Mouse (Mus musculus) c-Kit-negative CD71-positive TER-119-positive erythroid progenitor cells, embryonic 14.5 days (primary cell): ENCODE measurements around the gene 5430419D17Rik.

Source experiments
- DNase-seq: peaks from one replicate; pipeline ENCODE4 v3.0.0-alpha.2; 2013; ENCODE audit warnings: low read depth, low spot score

5430419D17Rik gene

DNA sequence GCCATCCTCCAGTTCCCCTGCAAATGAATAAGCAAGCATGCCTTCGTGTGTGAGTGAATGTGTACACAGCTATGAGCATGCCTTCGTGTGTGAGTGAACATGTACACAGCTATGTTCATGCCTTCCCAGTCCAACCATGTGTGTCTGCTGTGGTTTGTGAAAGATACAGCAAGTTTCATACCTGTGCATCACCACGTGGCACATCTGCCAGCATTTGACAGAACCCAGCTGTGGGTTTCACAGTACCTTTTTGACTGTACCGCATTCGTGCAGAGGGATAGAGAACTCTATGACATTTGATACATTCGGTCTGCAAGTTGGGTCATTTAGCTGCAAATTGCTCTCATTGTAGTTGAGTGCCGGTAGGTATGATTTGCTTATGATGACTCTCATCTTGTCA, 140.3 kb downstream of the 5430419D17Rik start:
- DNase-seq = no peak

DNA sequence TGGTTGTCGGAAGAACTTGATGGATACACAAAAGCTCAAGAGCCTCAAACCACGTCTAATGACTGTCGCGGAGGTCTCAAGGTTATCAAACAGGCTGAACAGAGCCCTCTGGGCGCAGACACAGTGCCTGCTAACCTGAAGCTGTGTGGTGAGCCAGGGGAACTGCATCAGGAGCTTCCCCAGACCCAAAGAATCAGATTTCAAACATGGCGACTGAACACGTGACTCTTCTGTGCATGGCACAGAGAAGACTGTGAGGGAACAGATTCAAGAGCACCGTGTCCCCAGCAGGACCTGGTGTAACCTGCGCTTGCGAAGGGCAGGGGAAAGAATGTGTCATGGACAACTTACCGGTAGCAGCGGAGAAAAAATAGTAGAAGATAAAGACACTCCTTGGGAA, 143.4 kb downstream of the 5430419D17Rik start:
- no peak for DNase-seq

DNA sequence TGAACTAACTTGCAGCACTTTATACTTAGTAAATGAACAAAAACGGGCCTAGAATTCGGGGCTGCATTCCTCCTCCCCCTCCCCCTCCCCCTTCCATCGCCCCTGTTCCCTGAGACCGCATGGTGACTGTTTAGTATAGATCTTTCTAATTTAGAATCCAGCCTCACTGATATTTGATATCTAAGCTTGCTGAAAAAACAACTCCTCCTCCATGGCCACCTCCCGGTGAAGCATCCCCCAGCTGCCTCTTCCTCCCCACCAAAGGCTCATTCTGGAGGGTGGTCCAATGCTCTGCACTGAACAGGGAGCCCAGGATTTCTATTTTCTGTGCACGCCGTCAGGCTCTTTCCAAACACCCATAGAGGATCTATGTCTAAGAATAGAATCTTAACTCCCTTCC, 144.1 kb downstream of the 5430419D17Rik start:
- no peak for DNase-seq

DNA sequence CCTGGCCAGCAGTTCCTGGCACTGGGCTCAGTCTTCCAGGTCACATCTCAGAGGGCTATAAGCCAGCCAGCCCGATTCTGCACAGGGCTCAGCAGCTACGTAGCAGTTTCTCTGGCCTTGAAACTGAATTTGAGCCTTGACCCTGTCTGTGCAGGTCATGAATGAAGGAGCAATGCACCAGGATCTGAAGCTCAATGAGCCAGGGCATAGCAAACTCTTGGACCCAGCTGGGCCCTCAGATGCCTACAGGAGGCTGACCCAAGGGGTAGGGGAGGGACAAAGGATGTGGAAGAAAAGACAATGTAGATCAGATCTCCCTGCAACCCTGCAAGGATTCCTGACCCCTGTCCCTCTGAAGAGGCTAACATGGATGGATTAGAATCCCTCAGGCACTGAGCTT, 148.0 kb downstream of the 5430419D17Rik start, which contains the start of gene Cuzd1:
Gene Cuzd1 (minus strand): TSS at position 101 of the 400 bp plus-strand sequence.
- DNase-seq = no peak

DNA sequence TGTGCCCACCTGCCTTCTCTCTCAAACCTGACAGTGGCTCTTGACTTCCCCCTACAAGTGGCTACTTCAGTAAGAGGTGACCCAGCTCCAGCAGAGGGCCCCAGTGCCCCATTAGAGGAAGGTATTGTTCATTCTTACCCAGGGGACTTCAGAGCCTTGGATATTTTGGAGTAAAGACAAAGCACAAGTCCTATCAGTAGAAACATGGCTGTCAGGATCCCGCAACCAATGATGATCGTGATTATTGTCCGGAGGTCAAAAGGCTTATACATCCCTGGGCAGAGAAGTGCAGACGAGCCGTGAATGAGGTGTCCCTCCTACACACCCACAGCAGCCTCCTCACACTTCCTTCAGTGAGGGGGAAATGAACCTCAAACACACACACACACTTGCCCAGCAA, 152.9 kb downstream of the 5430419D17Rik start:
- no peak for DNase-seq

DNA sequence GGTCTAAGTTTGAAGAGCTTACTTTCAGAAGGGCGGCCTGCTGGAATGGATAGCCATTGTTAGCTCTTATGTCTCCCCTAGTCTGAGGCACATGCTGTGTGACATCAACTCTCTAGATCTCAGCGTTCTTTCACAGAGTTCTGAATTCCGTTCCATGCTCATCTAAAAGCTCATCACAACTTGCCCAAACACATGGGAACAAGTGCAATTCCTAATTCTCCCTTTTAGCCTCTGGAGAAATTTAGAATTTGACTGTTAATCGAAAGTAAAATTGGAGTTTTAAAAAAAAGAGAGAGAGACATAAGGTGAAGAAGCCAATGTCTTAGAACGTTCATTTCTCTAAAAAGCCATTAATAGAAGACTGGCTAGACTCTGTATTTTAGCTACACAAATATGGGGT, 155.2 kb downstream of the 5430419D17Rik start, which contains the start of gene Fam24b:
Gene Fam24b (minus strand): TSS at position 101 of the 400 bp plus-strand sequence.
- DNase-seq = no peak

DNA sequence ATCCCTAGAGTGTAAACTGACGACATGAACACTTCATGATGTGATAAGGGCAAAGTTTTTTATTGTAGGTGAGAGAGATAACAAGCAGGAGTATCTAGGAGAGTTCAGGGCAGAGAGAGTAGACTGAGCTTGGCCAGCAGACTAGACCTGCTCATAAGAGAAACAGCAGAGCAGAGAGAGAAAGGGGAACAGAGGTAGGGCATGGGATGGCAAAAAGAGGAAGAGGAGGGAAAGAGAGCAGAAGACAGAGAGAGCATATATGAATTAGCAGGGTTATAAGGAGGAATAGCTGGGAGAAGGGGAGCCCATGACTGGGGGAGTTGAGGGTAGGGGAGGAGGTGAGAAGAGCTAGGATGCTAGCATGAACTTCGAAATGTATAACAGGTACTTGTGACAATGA, 157.5 kb downstream of the 5430419D17Rik start:
- DNase-seq = no peak

DNA sequence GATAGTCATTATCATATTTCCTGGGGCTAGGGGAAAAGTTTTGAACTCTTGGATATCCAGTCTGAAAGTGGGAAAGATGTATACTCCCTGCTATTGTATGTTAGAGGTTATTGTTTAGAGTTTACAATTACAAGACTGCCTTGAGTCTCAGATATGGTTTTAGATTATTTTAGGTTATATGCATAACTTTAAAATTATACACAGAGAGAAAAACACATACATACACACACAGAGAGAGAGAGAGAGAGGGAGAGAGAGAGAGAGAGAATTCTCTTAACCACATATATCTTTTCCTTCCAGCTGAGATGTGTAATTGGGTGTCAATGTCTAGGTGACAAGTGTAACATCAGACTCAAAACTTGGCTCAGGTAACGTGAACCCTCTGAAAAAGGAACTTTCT, 159.4 kb downstream of the 5430419D17Rik start, which contains the start of gene Fam24a:
Gene Fam24a (plus strand): TSS at position 301 of the 400 bp plus-strand sequence.
- no peak for DNase-seq

DNA sequence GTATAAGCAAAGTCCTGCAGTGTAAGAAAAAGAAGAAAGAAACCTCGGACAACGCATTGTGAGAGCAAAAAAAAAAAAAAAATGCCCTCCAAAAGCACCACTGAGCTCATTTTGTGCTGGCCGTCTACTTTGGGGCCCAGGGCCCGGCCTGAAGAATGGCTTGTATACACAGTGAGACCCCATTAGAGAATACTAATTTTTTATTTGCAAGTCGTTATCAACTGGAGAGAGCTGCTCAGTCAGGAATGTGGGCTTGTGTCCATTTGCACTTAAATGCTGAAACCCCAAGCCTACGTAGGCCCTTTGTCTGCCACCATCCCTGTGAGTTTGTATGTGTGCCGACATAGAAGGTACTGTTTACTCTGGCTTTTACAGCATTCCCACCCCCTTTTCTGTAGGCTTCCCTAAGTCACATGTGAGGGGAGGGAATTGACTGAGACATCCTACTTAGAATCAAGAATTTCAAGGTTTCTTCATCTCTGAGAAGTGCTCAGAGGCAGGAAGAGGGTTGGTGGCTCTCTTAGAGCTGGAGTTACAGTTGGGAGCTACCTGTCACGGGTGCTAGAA, 163.4 kb downstream of the 5430419D17Rik start:
- DNase-seq = no peak

DNA sequence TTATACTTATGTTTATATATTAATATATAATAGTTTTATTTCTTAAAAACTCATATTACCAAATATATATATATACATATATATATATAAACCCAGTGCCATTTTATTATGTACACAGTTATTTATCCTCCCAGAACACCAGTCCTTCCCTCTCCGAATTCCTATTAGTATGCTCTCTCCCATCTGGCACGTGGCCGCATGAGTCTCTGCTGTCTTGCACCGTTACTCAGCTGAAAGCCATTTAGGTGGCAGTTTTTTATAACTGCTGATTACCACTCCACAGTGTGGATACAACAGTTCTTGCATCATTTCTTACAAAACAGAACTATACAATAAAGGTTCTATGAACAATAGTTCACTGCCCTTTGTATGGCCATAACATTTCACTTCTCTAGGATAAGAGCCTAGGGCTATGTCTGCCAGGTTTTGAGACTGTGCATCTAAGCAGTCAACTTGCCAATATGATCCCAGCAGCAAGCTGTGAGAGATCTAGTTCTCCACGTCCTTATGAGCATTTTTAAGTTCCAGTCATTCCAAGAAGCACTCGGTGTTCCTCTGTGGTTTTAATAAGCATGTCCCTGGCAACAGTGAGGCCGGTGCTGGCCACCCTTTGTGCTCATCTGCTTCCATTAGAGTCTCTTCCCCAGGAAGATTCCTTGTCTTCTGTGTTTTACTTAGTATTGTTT, 171.8 kb downstream of the 5430419D17Rik start:
- DNase-seq = no peak
